Mouse (Mus musculus) adrenal gland, postnatal 36 days (tissue): ENCODE data around the gene Lrrc58. TPM values are rescaled to one million over a fixed set of nuclear protein-coding genes. Genes with fewer than 3 reads are reported as not detected.

Experiments used
- DNase-seq, 2 experiments: peaks; one replicate each; pipeline ENCODE4 v3.0.0; 2021; ENCODE audit warnings: mixed read lengths in 1 of 2
- long read RNA-seq, 2 experiments: library from polyadenylated mRNA; stranded (forward); transcript quantifications; one replicate each; pipeline ENCODE4 v2.0.0; 2021; ENCODE audit warnings: borderline sequencing depth in 2 of 2
- total RNA-seq, 2 experiments: library from RNA; stranded (reverse); gene quantifications; 2 replicates each; pipeline ENCODE4 v1.2.3; 2021

Gene Lrrc58
- 100 to 1,000 TPM; 196 to 310 TPM for total RNA-seq
- long read RNA-seq, experiment 1, full-length matches to known transcripts, result 6 of 16 reads
- long read RNA-seq, experiment 1, partial matches to known transcripts, result 0 of 16 reads
- long read RNA-seq, experiment 1, other reads (novel, unspliced or antisense), result 10 of 16 reads
- long read RNA-seq, experiment 2, full-length matches to known transcripts, result 3 of 9 reads
- long read RNA-seq, experiment 2, partial matches to known transcripts, result 0 of 9 reads
- long read RNA-seq, experiment 2, other reads (novel, unspliced or antisense), result 6 of 9 reads

- peak; percentile 86 to 93 for DNase-seq
These were observed at the start of gene Lrrc58 for GRCm38 (mm10) chr16:37867791-37868505. Gene Lrrc58, plus strand, starts transcription at chr16:37868389.

GRCm38 (mm10) chr16:37823949-37824348, 44.2 kb upstream of the Lrrc58 start:
- DNase-seq, result no peak

- no peak for DNase-seq
These were observed 43.2 kb upstream of the Lrrc58 start for GRCm38 (mm10) chr16:37824778-37825505.

GRCm38 (mm10) chr16:37826286-37826685, 41.9 kb upstream of the Lrrc58 start:
- DNase-seq, result no peak

GRCm38 (mm10) chr16:37831041-37831440, 37.1 kb upstream of the Lrrc58 start:
- no peak for DNase-seq

- DNase-seq, result no peak
These were observed 30.6 kb upstream of the Lrrc58 start for GRCm38 (mm10) chr16:37837571-37837970.

DNA sequence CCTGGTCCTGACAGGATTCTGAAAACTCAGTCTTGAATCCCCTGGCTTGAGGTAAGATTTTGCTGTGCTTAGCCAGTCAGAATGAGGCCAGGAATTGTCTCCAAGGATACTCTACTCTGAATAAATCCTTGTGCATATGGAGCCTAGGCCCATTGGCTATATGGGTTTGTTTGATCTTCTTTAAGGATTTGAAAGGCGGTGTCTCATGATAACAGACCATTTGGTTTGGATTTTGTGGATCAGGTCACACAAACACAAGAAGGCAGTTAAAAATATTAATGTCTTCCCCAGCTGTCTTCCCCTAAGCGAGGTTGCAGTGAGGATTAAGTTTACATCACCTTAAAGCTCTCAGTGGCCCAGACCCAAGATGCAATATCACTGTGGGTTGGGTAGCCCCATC, 25.8 kb upstream of the Lrrc58 start:
- DNase-seq, result no peak

- DNase-seq, result no peak
These were observed 24.4 kb upstream of the Lrrc58 start for GRCm38 (mm10) chr16:37843740-37844139.

- peak; percentile 24 to 61 for DNase-seq
These were observed 22.8 kb upstream of the Lrrc58 start for GRCm38 (mm10) chr16:37845202-37845925.

DNA sequence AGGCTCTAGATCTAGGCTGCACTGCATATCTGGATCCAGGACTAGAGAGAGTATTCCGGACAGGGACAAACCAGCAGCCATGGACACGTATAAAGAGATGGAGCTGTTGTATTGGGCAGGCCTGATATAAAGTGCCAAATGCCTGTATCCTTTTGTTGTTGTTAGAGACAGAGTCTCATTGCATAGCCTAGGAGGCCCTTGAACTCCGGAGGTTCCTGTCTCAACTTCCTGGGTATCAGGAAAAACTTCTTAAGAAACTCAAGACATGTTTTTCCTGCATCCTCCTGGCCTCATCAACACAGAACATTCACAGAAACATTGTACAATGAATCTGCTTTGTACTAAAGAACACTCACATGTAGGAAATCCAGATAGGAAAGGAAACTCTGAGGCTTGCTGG, 21.1 kb upstream of the Lrrc58 start:
- DNase-seq, result no peak

- DNase-seq, result peak in 1 of 2 experiments; percentile 45
These were observed 16.8 kb upstream of the Lrrc58 start for GRCm38 (mm10) chr16:37851366-37851765.

- DNase-seq, result peak; percentile 50 to 52
These were observed 14.9 kb upstream of the Lrrc58 start for GRCm38 (mm10) chr16:37853279-37853678.

DNA sequence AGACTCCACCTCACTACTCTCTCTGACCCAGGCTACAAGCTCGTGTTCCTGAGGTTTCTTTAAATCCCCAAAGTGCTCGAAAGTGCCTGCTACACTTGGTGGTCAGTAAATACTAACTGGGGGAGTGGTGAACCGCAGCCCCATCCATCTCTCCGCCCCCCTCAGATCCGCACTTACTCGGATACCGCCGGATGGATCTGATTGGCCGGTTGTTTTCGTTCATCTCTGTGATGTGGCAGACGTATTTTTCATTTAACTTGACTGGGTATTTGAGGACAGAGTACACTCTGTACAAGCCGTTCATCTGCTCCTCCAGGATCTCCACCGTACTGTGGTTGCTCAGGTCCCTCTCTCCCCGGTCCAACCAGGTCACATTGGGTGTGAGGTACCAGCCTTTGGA, 14.1 kb upstream of the Lrrc58 start:
- DNase-seq, result no peak

GRCm38 (mm10) chr16:37854593-37854992, 13.6 kb upstream of the Lrrc58 start:
- DNase-seq, result no peak

- DNase-seq, result no peak
These were observed 12.6 kb upstream of the Lrrc58 start for GRCm38 (mm10) chr16:37855583-37855982.

- DNase-seq, result peak in 1 of 2 experiments; percentile 33
These were observed 11.9 kb upstream of the Lrrc58 start for GRCm38 (mm10) chr16:37856327-37856726.

- no peak for DNase-seq
These were observed 10.7 kb upstream of the Lrrc58 start for GRCm38 (mm10) chr16:37857495-37857894.

DNA sequence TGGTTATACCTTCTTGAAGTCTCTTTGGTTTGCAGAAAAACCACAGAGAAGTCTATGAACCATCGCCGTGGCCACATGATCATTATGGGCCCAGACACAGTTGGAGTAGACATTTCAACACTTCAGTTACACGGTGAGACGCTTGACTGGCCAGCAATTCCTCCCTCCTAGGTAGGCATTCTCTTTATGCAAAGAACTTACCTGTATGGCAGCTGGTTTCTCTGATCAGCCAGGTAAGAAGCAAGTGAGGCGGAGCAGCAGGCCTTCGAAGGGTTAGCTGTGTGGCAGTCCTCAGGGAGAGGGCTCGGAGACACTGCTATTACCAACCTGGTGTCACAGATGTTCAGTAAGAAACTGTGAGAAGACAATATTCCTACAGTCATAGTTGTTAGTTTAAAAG, 8.0 kb upstream of the Lrrc58 start:
- no peak for DNase-seq

DNA sequence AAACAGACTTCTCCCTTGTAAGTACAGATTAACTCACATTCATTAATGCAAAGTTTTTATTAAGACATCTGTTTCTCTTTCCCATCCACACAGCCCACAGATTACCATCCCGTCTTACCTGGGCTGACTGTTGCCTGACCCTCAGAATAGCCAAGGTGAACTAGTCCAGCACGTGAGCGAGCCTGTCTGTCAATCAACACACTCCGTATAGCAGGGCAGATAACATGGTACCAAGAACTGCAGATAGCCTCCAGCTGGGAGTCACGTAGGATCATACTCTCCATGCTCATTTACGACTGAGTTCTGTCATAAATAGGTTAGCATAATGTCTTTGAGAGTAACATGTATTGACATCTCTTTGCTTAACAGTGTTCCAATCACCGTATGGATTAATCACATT, 7.2 kb upstream of the Lrrc58 start, which contains the start of gene Gm36028:
Gm36028 (minus strand) TSS at position 118 of the 400 bp plus-strand sequence.
- no peak for DNase-seq

GRCm38 (mm10) chr16:37863876-37864275, 4.3 kb upstream of the Lrrc58 start:
- no peak for DNase-seq

DNA sequence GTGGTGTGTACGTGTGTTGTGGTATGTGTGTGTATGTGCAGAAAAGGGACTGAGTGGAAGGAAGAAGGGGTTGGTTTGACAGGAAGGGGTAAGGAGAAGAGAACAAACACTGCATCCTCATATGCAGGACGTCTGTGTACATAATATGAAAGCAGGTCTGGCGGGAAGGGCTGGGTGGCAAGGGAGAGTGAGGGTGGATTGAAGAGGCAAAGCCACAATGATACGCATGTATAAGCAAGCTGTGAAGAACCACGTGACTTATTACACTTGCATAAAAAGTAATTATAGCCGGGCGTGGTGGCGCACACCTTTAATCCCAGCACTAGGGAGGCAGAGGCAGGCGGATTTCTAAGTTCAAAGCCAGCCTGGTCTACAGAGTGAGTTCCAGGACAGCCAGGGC, 2.3 kb upstream of the Lrrc58 start:
- DNase-seq, result no peak
